Mouse (Mus musculus) brain, embryonic 14.5 days (tissue): ENCODE measurements around the gene Hdac11.

Experiments used
- CTCF ChIP-seq: fragments of 200-500 bp; IDR thresholded peaks from 2 replicates; pipeline ENCODE4 v1.5.1; 2012; ENCODE audit warnings: inconsistent platforms, mild to moderate bottlenecking, moderate library complexity, borderline replicate concordance; ENCODE audit not compliant: insufficient read depth, insufficient read length; ENCODE audit errors: extremely low read depth
- POLR2A ChIP-seq: fragments of 200-500 bp; IDR thresholded peaks from 2 replicates; pipeline ENCODE4 v1.6.1; 2012; ENCODE audit warnings: mild to moderate bottlenecking, inconsistent platforms, borderline replicate concordance; ENCODE audit not compliant: poor library complexity, insufficient read depth, insufficient read length, severe bottlenecking; ENCODE audit errors: extremely low read depth

- TF ChIP-seq CTCF (no peak), POLR2A (no peak)
Observed at GRCm38 (mm10) chr6:91192851-91193545, 36.5 kb downstream of the Hdac11 start.
